Mouse (Mus musculus): ENCODE results near the gene Mrpl53.

The Mrpl53 gene

DNA sequence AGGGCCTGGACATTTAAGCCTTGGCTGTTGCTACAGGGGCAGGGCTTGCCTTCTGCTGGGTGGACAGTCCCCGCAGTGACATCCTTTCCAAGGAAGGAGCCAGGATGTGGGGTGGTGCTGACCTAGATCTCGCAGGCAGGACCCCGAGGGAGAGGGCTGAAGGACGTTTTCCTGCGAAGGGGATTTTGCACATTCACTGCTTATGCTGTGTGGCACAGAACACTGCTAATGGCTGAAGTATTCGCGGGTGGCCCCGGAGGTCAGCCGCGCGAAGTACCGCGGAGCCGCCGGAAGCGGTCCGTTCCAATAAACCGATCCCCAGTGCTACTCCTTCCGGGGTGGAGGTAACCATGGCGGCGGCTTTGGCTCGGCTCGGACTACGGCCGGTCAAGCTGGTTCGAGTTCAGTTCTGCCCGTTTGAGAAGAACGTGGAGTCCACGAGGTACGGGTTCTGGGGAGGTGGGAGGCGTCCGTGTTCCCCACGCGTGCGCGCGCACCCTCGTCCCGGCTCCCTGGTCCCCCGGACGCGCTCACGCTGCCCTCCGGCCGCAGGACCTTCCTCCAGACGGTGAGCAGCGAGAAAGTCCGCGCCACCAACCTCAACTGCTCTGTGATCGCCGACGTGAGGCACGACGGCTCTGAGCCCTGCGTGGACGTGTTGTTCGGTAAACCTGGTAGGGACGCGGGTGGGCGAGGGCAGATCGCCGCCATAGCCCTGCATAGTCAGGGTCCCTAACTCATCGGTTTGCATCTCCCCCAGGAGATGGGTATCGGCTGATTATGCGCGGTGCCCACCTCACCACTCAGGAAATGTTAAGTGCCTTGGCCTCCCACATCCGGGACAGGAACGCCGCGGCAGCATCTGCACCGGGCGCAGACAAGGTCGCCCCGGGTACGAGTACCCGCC lies at the start of gene Mrpl53:
Mrpl53 (plus strand) TSS at position 279 of the 907 bp plus-strand sequence.
- peak; percentile 90 for DNase-seq

GRCm38 (mm10) chr6:83065995-83066394 lies 42.8 kb upstream of the Mrpl53 start:
- no peak for DNase-seq

- DNase-seq, result no peak
Measured at GRCm38 (mm10) chr6:83066441-83066840, 42.4 kb upstream of the Mrpl53 start.

- no peak for DNase-seq
Measured at GRCm38 (mm10) chr6:83068221-83068620, 40.6 kb upstream of the Mrpl53 start.

DNA sequence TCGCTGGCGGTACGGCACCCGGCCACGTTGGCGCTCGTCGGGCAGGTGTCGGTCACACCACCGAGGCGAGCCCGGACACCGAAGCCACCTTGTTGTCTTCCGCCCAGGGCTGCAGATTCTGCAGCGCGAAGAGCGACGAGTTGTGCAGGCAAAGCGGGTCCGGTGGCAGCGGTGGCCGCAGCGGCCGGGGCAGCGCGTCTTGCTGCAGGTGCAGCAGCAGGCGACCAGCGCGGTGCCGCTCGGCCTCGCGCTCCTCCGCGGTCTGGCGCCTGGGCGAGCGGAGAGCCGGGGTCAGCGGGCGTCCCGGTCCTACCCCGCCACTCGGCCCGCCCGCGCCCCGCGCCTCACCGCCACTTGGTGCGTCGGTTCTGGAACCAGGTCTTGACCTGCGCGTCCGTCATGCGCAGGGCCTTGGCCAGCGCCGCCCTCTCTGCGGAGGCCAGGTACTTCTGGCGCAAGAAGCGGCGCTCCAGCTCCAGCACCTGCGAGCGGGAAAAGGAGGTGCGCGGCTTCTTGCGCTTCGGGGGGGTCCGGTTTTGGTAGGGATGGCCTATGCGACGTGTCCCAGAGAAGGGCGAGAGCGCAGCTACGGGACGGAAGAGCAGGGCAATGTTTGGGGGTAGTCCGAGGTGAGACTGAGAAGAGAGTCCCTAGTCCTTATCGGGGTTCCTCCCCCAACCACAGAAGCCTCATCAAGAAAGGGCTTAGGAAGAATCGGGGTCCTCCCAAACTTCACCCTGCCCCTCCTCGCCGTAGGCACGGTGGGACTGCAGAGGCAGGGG lies 39.9 kb upstream of the Mrpl53 start:
- DNase-seq, result peak; percentile 37

DNA sequence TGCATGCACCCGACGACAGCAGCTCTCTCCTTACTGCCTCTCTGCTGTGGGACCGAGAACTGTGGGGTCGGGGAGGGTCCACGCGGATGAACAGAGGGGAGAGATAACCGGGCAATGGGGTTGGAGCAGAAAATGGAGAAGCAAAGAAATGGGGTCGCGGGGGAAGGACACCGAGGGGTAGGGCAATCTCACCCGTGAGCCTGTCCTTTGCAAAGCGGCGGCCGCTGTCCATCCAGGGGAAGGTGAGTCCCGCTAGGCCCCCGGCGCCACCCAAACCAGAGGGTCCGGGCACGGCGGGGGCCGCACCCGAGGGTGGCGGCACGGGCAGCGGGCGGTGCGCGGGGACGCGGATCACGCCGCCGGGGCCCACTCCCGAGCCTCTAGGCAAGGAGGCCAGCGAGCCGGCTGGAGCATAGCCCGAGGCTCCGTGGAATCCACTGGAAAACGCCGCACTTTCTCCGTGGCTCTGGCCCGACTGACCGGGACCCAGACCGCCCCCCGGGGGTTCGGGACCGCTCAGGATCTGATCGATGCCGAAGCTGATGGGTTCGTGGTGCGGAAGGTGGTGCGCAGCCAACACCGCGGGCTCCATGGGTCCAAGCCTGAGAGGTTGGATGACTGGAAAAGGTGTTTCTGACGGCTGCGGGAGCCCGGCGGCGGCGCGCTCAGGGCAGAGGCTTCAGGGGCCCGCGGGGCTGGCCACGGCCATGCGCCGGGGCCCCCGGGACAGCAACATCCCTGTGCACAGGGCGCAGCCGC lies 39.2 kb upstream of the Mrpl53 start:
- DNase-seq, result no peak

DNA sequence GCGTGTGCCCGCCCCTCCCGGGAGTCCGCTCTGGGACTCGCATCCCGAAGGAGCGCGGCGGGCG lies 38.8 kb upstream of the Mrpl53 start, which contains the start of gene Tlx2:
Tlx2 (minus strand) TSS at position 47 of the 64 bp plus-strand sequence.
- DNase-seq, result no peak

- no peak for DNase-seq
Measured at GRCm38 (mm10) chr6:83070311-83071219, 38.3 kb upstream of the Mrpl53 start.

GRCm38 (mm10) chr6:83071220-83071619 lies 37.6 kb upstream of the Mrpl53 start:
- no peak for DNase-seq

GRCm38 (mm10) chr6:83074979-83075378 lies 33.9 kb upstream of the Mrpl53 start:
- no peak for DNase-seq

GRCm38 (mm10) chr6:83077630-83078323 lies 31.1 kb upstream of the Mrpl53 start, which contains the start of gene Pcgf1:
Pcgf1 (plus strand) TSS chr6:83077869.
- no peak for DNase-seq

GRCm38 (mm10) chr6:83078324-83078858 lies 30.4 kb upstream of the Mrpl53 start:
- peak; percentile 100 for DNase-seq

GRCm38 (mm10) chr6:83080210-83080609 lies 28.6 kb upstream of the Mrpl53 start:
- no peak for DNase-seq

DNA sequence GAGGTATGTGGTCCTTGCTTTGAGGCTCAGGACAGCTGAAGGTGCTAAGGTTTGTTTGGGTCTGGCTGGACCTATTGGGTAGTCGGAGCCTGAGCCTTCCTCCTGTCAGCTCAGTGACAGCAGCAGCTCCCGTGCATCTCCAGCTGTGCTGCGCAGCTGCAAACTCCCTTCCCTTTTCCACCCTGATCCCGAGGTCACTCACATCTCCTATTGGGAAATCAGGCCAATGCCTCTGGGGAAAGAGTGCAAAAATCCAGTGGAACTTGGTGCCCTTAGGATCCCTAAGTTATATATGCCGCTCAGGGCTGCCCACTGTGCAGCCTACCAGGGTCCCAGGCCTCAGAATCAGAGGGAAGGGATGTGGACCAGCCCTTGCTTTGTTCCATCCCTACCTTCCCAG lies 25.3 kb upstream of the Mrpl53 start:
- DNase-seq, result no peak

- no peak for DNase-seq
Measured at GRCm38 (mm10) chr6:83084477-83084876, 24.4 kb upstream of the Mrpl53 start.

DNA sequence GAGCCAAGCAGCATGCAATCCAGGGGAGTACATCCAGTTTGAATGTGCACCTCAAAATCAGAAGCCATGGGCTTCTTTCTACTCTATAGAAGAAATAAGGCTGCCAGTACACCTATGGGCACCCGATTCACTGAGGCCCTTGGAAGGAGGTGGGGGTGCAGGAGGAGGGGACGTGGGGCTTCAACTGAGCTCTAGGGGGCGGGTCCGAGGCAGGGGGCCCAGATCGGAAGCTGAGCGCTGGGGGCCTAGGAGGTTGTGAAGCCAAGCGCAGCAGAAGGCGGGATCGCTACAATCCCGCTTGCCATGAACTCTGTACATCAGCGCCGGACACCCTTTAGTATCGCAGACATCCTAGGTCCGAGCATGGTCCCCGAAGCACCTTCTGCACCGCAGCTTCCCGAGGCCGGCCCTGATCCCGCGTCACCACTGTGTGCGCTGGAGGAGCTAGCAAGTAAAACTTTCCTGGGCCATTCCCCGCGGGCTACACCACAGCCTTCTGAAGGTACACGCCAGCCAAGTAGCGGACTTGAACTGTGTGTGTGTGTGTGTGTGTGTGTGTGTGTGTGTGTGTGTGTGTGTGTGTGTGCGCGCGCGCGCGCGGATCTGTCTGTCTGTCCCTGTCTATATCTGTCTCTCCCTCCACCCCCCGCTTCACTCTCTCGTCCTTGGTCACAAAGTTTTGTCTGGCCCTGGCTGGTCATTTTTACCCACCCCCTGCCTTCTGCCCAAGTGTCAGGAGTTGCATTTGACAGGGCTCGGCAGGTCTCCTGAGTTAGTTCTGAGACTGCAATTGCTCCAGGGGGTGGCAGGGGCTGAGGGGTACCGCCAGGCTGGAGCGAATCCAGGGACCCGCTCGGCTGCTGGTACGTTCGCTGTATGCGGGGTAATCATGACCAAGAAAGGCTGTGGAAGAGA lies 22.5 kb upstream of the Mrpl53 start, which contains the start of gene Lbx2:
Lbx2 (plus strand) TSS at position 247 of the 915 bp plus-strand sequence.
- peak; percentile 25 for DNase-seq

DNA sequence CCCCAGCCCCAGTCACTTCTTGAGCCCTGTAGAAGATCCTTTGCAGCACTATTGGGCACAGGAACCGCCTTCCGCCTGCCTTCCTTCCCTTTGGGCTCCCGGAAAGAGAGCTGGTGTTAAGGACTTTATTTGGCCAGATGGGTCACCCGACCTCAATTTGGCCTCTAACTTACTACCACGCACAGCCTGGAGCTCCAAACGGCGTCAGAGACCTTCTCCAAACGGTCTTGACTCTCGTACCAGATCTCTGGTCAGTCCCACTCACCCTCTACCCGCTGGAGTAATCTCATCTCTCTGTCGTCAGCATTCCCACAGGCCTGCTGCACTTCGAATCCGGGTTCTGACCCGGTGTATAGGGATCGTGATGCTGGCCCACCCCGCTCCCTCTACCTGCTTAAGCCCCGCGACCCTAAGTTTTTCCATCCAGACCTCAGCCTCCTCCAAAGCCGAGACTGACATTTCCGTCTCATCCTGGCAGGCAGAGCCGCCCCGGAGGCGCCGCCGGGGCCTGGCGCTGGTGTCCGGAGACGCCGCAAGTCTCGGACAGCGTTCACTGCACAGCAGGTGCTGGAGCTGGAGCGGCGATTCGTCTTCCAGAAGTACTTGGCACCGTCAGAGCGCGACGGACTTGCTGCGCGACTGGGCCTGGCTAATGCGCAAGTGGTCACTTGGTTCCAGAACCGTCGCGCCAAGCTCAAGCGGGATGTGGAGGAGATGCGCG lies 21.5 kb upstream of the Mrpl53 start:
- DNase-seq, result peak; percentile 63

DNA sequence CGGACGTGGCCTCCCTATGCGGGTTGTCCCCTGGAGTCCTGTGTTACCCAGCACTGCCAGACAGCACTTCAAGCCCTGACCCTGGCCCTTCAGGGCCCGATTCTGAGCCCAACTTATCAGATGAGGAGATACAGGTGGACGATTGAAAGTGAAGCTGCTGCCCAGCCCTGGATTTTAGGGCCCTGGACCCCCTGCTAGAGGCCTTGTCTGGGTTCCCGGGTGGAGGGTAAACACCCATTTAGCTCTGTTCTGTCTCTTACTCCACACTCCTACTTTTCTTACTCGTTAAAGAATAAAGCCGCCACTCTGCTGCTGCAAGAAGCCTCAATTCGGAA lies 20.9 kb upstream of the Mrpl53 start:
- DNase-seq, result no peak

DNA sequence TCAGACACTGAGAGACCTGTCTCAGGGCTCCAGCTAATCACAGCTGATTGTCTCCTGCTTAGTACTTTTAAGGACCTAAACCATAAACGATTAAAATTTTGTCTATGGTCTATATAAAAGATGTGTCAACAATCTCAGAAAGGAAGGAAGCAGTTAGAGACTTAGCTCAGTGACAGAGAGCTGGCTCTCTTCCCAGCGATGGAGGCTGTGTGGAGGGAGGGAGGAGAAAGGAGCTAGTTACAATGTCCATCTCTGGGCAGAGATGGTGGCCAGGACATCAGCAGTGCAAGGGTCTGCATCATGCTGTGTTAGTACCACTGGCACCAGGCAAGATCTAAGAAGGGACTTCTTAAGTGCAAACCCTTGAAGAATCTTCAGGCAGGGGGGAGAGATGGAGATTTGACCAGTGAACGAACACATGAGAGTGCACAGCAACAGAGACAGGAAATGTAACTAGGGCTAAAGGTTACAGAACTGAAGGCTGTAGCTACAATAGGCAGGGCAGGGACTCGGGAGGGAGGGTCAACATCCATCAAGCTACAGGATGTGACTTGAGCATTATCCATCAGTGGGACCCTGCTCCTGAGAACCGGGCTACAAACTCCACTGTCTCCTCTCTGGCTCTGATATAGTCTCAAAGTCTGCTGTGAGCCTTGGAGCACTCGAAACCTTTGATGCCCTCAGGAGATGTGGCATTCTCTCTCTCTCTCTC lies 16.3 kb upstream of the Mrpl53 start:
- peak; percentile 82 for DNase-seq

All from kidney, postnatal 10 days (tissue).